In the genomic region with DNA sequence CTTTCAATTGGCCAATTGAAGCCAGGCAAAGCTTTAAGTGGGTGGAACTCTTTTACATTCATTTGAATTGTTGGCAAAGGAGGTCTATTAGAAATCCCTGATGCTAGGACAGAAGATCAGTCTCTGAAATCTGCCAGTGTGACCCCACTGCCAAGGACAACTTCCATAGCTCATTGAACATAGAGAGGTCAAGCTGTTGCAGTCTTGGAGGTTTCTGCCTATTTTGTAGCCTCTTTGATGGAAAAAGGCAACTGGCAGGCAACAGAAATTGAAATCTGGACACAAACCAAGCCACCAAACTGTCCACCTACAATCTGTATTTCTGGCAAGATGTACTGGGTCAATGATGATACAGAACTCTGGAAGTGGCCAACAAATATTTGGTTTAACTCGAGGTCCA, we compare ENCODE assay signal across 13 mouse cellular contexts.
"Had no signal": no experiment of that assay in that cellular context is flagged by ENCODE, and none has a peak within 500 bp of the region (broad histone marks: within the 10 kb centered on the region; RNA-seq: fewer than 3 reads in every experiment).

No protein-coding gene starts in this region.

- DNase-seq: lung, embryonic 14.5 days; lung, postnatal 10 days; lung, postnatal 4 days; midbrain, embryonic 14.5 days; retina, postnatal 1 day; right cerebral cortex, adult 18-20 months; right cerebral cortex, postnatal 25 days; right cerebral cortex, postnatal 4 days; spleen, adult 18-20 months; thymus, adult 18-20 months; thymus, postnatal 14 days; thymus, postnatal 36 days had no signal

- ATAC-seq: midbrain, embryonic 16.5 days had no signal
